Mouse (Mus musculus) liver, embryonic 12.5 days (tissue): ENCODE results near the gene Olfr1359. TPM values are rescaled to one million over a fixed set of nuclear protein-coding genes. Genes with fewer than 3 reads are reported as not detected.
"Not testable (repeated sequence)": the region's sequence is repeated elsewhere in the genome, so short reads cannot be mapped to it uniquely, and the experiment has no call there.

Source experiments
- ATAC-seq: fragments of 200-750 bp; cut with Nextera tagmentation; 2 replicates; pipeline ENCODE4 v1.8.0; 2017; ENCODE audit warnings: moderate number of reproducible peaks, mild to moderate bottlenecking, moderate library complexity
- H3K27ac ChIP-seq: fragments of 300-500 bp; sonication (generic); 2 replicates; pipeline ENCODE4 v1.5.1; 2016; ENCODE audit warnings: mild to moderate bottlenecking
- H3K27me3 ChIP-seq: fragments of 300-500 bp; sonication (generic); replicated peaks from 2 replicates; pipeline ENCODE4 v1.6.1; 2016; ENCODE audit warnings: mild to moderate bottlenecking, moderate library complexity
- H3K36me3 ChIP-seq: fragments of 300-500 bp; sonication (generic); 2 replicates; pipeline ENCODE4 v1.6.1; 2016; ENCODE audit warnings: mild to moderate bottlenecking, moderate library complexity
- H3K4me1 ChIP-seq: fragments of 300-500 bp; sonication (generic); 2 replicates; pipeline ENCODE4 v1.6.1; 2016
- H3K4me2 ChIP-seq: fragments of 300-500 bp; sonication (generic); 2 replicates; pipeline ENCODE4 v1.6.1; 2016; ENCODE audit warnings: mild to moderate bottlenecking, moderate library complexity
- H3K4me3 ChIP-seq: fragments of 300-500 bp; sonication (generic); 2 replicates; pipeline ENCODE4 v1.5.1; 2016; ENCODE audit warnings: mild to moderate bottlenecking, moderate library complexity
- H3K9ac ChIP-seq: fragments of 300-500 bp; sonication (generic); 2 replicates; pipeline ENCODE4 v1.6.1; 2016; ENCODE audit warnings: mild to moderate bottlenecking, moderate library complexity
- H3K9me3 ChIP-seq: fragments of 300-500 bp; sonication (generic); replicated peaks from 2 replicates; pipeline ENCODE4 v1.6.1; 2016; ENCODE audit warnings: mild to moderate bottlenecking, moderate library complexity
- WGBS: fragments of 180-500 bp; shearing (Covaris S2); methylation state at CpG from one replicate; pipeline ENCODE4 v1.1.7; 2016; ENCODE audit not compliant: insufficient replicate concordance; 5-methylcytosine and 5-hydroxymethylcytosine counted together
- polyA plus RNA-seq: library from polyadenylated mRNA; unstranded; fragments of >200 nt; fragmentation: Nextera tagmentation; extraction: Ambion mirVana; gene quantifications from 2 replicates; pipeline ENCODE4 v1.2.1, GENCODE M21; 2016

The Olfr1359 gene
- not detected in 2 replicates for polyA plus RNA-seq

DNA sequence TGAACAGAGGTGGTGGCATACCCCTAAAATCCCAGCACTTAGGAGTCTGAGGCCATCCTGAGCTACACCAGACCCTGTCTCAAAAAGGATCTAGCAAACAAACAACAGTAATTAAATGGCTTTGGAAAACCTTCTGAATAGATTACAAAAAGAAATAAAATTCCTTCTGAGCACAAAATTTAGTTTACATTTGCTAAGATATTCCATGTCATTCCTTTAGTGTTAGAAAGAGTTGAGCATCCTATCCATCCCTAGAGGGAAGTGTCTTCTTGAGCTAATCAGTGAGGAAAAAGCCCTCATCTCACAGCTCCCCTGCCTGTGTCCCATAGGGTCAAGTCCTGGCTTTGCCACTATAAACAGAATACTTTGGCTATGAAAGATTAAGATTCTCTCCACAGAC is at the start of gene Olfr1359:
Gene Olfr1359 (plus strand): TSS at position 301 of the 400 bp plus-strand sequence.
- H3K4me3 ChIP-seq = no peak within 1 kb of the TSS

DNA sequence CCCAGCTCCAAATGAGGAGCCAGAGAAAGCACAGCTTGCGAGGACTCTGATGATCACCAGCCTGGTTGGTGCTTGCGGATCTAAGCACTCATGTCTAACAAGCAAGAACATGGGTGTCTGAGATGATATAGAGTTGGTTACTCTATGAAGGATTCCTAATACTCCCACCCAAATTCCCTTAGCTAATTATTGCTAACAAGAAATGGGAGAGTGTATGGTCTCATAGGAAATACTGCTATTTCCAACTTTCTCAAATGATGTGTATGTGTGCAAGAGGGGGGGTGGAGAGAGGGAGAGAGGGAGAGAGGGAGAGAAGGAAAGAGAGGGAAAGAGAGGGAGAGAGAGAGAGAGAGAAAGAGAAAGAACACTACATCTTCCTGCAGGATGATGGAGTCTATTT is 34.6 kb upstream of the Olfr1359 start, which contains the start of gene Olfr1361:
Gene Olfr1361 (minus strand): TSS at position 101 of the 400 bp plus-strand sequence.
- Histone ChIP-seq H3K9ac (no peak within 1 kb of the TSS), H3K4me2 (no peak within 1 kb of the TSS), H3K27ac (no peak within 1 kb of the TSS), H3K27me3 (no peaks in the 10 kb centered on the region), H3K9me3 (no peaks in the 10 kb centered on the region), H3K36me3 (no peaks in the 10 kb centered on the region), H3K4me1 (no peaks in the 10 kb centered on the region), H3K4me3 (no peak within 1 kb of the TSS)
- whole genome bisulfite sequencing = 67% methylated on average over 2 of the region's 2 CpGs
- no peak for ATAC-seq

More for the DNA sequence above, at the start of gene Olfr1359:
- no peak within 1 kb of the TSS for H3K27ac ChIP-seq
- ATAC-seq = no peak
- H3K27me3 ChIP-seq = peaks cover 7% of the 10 kb centered on the region; the same call in 1 of the 2 replicates
- no peaks in the 10 kb centered on the region for H3K36me3 ChIP-seq
- no peaks in the 10 kb centered on the region for H3K9me3 ChIP-seq
- no peaks in the 10 kb centered on the region for H3K4me1 ChIP-seq
- no peak within 1 kb of the TSS for H3K4me2 ChIP-seq
- no peak within 1 kb of the TSS for H3K9ac ChIP-seq

DNA sequence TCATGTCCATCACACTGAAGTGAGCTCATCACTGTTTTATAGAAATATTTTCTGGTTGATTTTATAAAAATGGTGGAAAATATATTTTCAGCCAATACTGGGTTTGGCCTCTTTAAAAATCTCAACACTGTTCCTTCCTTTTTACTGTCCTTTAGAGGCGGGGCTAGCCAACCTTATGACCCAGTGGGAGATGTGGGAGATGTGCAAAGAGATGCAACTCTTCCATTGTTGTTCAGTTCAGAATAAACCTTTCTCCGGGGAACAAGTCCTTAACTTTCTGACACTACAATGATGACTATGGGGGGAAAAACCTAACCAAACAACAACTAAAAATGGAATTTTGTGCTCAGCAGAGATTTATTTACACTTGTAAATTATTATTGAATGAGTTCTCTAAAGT is 20.6 kb upstream of the Olfr1359 start, which contains the start of gene Olfr1360:
Gene Olfr1360 (minus strand): TSS at position 101 of the 400 bp plus-strand sequence.
- no peaks in the 10 kb centered on the region for H3K27me3 ChIP-seq
- H3K4me2 ChIP-seq = no peak within 1 kb of the TSS
- no peaks in the 10 kb centered on the region for H3K36me3 ChIP-seq
- no peaks in the 10 kb centered on the region for H3K4me1 ChIP-seq
- no peak within 1 kb of the TSS for H3K4me3 ChIP-seq
- no peaks in the 10 kb centered on the region for H3K9me3 ChIP-seq
- no peak within 1 kb of the TSS for H3K27ac ChIP-seq
- no peak within 1 kb of the TSS for H3K9ac ChIP-seq
- WGBS = 54% methylated on average over 2 of the region's 2 CpGs
- no peak for ATAC-seq

DNA sequence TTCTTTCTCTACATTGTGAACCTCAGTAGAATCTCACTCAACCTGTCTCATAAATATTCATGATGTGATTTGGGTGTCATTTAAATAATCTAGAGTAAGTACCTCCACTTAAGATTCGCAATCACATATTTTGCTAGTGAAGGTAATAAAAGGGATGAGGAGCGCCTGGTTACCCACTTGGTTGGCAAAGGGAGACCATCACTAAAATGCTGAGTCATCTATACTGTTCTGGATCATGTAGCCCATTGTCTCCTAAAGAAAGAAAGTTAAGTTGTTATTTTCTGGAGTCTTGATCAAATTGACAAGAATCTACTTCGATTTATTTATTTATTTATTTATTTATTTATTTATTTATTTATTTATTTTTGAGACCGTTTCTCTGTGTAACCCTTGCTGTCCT is 8.8 kb downstream of the Olfr1359 start:
- ATAC-seq = no peak
- Histone ChIP-seq H3K4me3 (no peak overlapping the region), H3K4me1 (peaks cover 7% of the 10 kb centered on the region), H3K4me2 (no peak overlapping the region), H3K27me3 (peaks cover 4% of the 10 kb centered on the region; the same call in 1 of the 2 replicates), H3K9me3 (no peaks in the 10 kb centered on the region), H3K36me3 (no peaks in the 10 kb centered on the region), H3K27ac (no peak overlapping the region), H3K9ac (no peak overlapping the region)
- WGBS = 58% methylated on average over 4 of the region's 4 CpGs

DNA sequence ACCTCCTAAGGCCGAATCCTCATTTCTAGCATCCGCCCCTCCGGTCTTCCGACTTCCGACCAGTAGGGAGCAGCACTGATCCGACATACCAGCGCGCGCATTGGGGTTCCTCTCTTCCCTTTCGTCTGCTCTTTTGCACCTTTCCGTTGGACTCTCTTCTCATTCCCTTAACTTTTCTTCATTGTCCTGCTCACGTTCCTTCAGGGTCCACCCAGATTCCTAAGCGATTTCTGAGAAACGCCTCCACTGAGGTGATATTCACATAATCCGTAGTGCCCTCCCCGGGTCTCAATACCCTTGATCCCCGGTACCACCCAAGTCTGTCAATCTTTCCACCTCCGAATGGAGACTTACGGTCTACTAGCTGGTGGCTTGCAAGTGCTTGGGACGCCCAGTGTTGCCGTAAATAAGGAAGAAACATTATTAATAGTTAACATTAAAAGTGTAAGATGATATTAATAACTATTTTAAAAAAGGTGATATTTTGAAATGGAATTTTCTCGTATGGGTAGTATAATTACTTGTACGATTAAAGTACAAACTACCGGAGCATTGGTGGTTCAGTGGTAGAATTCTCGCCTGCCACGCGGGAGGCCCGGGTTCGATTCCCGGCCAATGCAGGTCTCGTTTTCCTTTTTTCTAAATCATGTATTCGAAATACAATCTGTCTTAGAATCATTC is 12.3 kb downstream of the Olfr1359 start:
- peak overlapping the region; percentile 85 for H3K4me2 ChIP-seq
- H3K9ac ChIP-seq = peak overlapping the region; percentile 75
- no peaks in the 10 kb centered on the region for H3K36me3 ChIP-seq
- WGBS = under 1% methylated on average over 32 of the region's 32 CpGs
- H3K27ac ChIP-seq = peak overlapping the region; percentile 81
- no peaks in the 10 kb centered on the region for H3K27me3 ChIP-seq
- H3K9me3 ChIP-seq = no peaks in the 10 kb centered on the region
- H3K4me3 ChIP-seq = peak overlapping the region; percentile 72
- peaks cover 19% of the 10 kb centered on the region for H3K4me1 ChIP-seq
- ATAC-seq = peak; percentile 72

DNA sequence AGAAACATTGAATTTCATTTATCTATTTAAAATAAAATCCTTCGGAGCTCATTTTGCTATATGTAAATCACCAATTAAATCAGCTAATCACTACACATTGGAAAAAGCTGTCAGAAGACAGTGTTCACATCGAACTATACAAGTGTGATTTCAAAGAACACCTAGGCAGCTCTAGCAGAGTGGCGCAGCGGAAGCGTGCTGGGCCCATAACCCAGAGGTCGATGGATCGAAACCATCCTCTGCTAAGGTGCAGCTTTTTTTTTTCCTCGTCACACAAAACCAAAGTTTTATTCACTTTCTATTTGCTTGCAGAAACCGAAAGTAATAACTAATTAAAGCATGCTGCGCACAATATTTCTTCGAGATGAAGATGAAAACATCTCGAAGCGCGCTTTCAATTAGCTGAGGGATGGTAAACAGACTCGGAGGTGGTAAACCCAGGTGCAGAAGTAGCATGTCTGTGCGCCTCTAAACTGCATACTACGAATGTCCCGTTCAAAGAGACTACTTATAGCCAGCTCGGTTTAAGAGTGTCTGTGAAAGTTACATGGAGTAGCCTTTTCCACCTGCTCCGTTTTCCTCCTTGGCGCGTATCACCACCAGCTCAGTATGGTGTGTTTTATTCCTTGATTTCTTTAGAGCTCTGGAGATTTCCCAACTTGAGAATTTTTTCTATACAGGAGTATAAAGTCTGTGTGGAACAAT is 13.1 kb downstream of the Olfr1359 start:
- H3K27ac ChIP-seq = peak overlapping the region; percentile 2
- H3K9me3 ChIP-seq = no peaks in the 10 kb centered on the region
- peak; percentile 67 for ATAC-seq
- peak overlapping the region; percentile 85 for H3K4me2 ChIP-seq
- H3K36me3 ChIP-seq = no peaks in the 10 kb centered on the region
- H3K4me1 ChIP-seq = peaks cover 24% of the 10 kb centered on the region
- WGBS = 2% methylated on average over 22 of the region's 22 CpGs
- no peaks in the 10 kb centered on the region for H3K27me3 ChIP-seq
- peak overlapping the region; percentile 65 for H3K4me3 ChIP-seq
- H3K9ac ChIP-seq = peak overlapping the region; percentile 67

DNA sequence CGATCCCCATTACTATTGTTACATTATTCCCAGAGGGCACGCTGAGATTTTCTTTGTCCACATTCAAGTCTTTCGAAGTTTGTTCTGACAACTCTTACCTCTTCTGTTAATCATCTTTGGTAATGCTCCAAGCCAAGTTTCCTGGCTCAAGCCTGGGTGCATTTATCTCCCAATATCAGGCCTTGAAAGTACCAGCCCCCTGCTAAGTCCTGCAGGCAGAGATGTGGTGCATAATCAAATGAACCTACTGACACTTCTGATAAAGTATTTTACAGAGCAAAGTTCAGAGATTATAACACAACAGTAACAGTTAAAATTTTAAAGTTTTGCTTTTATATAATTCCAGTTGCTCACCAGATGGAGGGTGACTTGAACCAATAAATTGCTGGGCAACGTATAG is 13.8 kb downstream of the Olfr1359 start:
- peaks cover 25% of the 10 kb centered on the region for H3K4me1 ChIP-seq
- H3K4me3 ChIP-seq = peak overlapping the region; percentile 65
- peak overlapping the region; percentile 85 for H3K4me2 ChIP-seq
- peak overlapping the region; percentile 2; the same call in 1 of the 2 replicates for H3K27ac ChIP-seq
- WGBS = 23% methylated on average over 4 of the region's 4 CpGs
- peak overlapping the region; percentile 67 for H3K9ac ChIP-seq
- no peak for ATAC-seq
- no peaks in the 10 kb centered on the region for H3K27me3 ChIP-seq
- no peaks in the 10 kb centered on the region for H3K36me3 ChIP-seq
- no peaks in the 10 kb centered on the region for H3K9me3 ChIP-seq

DNA sequence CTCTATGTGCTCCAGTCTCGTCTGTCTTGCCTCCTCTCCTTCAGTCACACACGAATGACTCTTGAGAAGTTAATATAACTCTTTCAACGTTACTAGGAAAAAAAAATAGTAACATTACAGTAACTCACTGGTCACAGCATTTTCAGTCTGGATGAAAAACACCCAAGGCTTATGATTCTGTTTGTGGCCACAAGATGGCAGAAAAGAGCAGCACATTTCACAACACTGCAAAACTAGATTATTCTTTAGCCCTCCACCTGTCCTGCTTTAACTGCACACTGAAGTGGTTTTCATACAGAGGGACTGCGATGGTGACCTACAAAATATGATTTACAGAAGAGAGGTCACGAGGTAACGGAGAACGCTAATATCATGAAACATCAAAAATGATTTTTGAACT is 16.8 kb downstream of the Olfr1359 start:
- ATAC-seq = no peak
- 2% methylated on average over 7 of the region's 7 CpGs for WGBS
- H3K27me3 ChIP-seq = no peaks in the 10 kb centered on the region

DNA sequence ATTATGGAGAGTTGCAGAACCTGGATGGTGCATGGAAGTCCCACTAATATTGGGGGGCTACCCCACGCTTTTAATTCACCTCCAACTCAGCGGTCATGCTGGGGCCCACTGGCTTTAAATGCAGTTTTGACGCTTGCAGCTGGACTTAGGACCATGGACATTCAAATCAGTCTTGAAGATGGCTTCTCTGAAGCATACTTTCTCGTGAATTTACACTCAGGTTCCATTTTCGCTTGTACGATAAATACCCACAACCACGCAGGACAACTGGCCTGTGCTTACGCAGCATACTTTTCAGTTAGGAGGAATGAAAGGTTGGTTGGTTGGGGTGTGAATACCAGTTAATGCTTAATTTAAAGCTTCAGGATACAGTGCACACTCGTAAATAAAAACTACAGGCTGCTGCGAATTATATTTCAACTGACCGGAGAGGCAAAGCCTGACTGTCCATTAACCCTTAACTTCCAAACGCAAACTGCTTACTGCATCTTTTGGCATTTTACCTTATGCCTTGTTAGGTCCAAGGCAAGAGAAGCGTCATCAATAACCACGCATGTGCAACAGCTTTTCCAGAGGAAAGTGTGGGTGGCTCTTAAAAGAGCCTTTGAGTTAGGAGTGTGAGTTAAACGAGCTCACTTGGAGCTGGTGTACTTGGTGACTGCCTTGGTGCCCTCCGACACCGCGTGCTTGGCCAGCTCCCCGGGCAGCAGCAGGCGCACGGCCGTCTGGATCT is 17.4 kb downstream of the Olfr1359 start:
- Histone ChIP-seq H3K27ac (peak overlapping the region; percentile 99), H3K4me1 (peaks cover 52% of the 10 kb centered on the region), H3K4me3 (peak overlapping the region; percentile 59), H3K9ac (peak overlapping the region; percentile 85), H3K27me3 (no peaks in the 10 kb centered on the region), H3K36me3 (no peaks in the 10 kb centered on the region), H3K4me2 (peak overlapping the region; percentile 91), H3K9me3 (no peaks in the 10 kb centered on the region)
- ATAC-seq = no peak
- WGBS = under 1% methylated on average over 22 of the region's 22 CpGs

More for the DNA sequence above, 16.8 kb downstream of the Olfr1359 start:
- no peaks in the 10 kb centered on the region for H3K9me3 ChIP-seq
- H3K27ac ChIP-seq = peak overlapping the region; percentile 99
- H3K4me1 ChIP-seq = peaks cover 46% of the 10 kb centered on the region
- peak overlapping the region; percentile 91 for H3K4me2 ChIP-seq
- no peaks in the 10 kb centered on the region for H3K36me3 ChIP-seq
- H3K9ac ChIP-seq = peak overlapping the region; percentile 85
- peak overlapping the region; percentile 59 for H3K4me3 ChIP-seq

DNA sequence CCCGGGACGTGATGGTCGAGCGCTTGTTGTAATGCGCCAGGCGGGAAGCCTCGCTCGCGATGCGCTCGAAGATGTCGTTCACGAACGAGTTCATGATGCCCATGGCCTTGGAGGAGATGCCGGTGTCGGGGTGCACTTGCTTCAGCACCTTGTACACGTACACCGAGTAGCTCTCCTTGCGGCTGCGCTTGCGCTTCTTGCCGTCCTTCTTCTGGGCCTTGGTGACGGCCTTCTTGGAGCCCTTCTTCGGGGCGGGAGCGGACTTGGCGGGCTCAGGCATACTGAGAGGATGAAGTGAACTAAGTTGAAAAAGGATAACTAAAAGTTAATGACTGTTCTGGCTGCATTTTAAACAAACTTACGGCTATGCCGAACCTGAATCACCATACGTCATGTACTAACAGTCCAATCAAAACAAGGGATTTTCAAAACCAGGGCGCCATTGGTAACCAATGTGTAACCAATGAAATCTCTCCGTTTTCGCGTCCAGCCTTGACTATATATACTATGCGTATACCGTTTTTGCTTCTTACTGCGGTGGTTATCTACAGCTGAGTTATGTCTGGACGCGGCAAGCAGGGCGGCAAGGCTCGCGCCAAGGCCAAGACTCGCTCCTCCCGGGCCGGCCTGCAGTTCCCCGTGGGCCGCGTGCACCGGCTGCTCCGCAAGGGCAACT is 18.1 kb downstream of the Olfr1359 start, which contains the start of the genes Hist1h2bl and Hist1h2ai:
Gene Hist1h2bl (minus strand): TSS at position 280 of the 676 bp plus-strand sequence.
Gene Hist1h2ai (plus strand): TSS at position 559 of the 676 bp plus-strand sequence.
- under 1% methylated on average over 35 of the region's 50 CpGs for WGBS

More for the DNA sequence above, 18.1 kb downstream of the Olfr1359 start, which contains the start of the genes Hist1h2bl and Hist1h2ai:
- not testable (repeated sequence) for H3K36me3 ChIP-seq, H3K9me3 ChIP-seq, H3K27me3 ChIP-seq
- Histone ChIP-seq H3K27ac (peak within 1 kb of the TSS; percentile 99), H3K4me1 (peaks cover 59% of the 10 kb centered on the region), H3K4me2 (peak within 1 kb of the TSS; percentile 91), H3K4me3 (peak within 1 kb of the TSS; percentile 59), H3K9ac (peak within 1 kb of the TSS; percentile 85)
- ATAC-seq = peak; percentile 85
